15 mouse cellular contexts compared by ENCODE assay signal in the genomic region with DNA sequence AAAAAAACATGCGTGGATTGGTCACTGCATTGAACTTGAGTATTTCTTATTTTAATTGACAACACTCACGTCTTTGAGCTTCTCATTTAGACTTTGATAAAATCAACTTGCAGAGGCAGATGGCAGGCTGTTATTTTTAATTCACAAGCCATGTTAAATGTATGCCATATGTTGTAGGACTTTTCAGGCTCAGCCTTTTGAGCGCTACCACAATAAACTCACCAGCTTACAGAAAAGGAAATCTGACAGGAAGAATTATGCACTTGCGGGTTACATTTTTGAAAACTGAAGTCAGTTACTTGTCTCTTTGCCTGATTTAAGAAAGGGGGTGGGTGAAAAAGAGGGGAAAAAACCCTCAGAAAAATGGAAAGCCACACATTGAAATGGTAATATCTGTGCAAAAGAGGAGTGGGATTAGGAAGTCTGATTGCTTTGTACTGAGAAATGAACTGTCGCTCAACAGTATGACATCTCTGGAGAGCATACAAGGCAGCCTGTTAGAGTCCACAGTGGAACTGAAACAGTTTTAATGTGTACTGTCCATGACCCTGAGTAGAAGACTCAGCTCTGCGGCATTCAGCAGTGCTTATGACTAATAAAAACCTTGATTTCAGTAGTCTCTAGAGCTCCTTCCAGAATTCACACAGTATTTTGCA.
DNase-seq lines count a peak whose midpoint lies in the region; ATAC-seq and TF ChIP-seq lines count a peak whose summit lies in the region.
"Had no signal": no experiment of that assay in that cellular context is flagged by ENCODE, and none has a peak within 500 bp of the region (broad histone marks: within the 10 kb centered on the region; RNA-seq: fewer than 3 reads in every experiment).

No protein-coding gene starts in this region.

- no peak overlapping the region for H3K27ac ChIP-seq in lung, postnatal 0 days (ENCODE audit: low read length)
- H3K27ac ChIP-seq in intestine, embryonic 15.5 days: no peak overlapping the region
- no peak overlapping the region for H3K27ac ChIP-seq in neural tube, embryonic 15.5 days (replicated peaks)
- H3K27ac ChIP-seq: heart, embryonic 10.5 days; hindbrain, embryonic 13.5 days; limb, embryonic 13.5 days had no signal

- H3K9me3 ChIP-seq in lung, postnatal 0 days (ENCODE audit: low read length): no peaks in the 10 kb centered on the region
- no peaks in the 10 kb centered on the region for H3K9me3 ChIP-seq in intestine, embryonic 15.5 days
- H3K9me3 ChIP-seq in neural tube, embryonic 15.5 days (replicated peaks): no peaks in the 10 kb centered on the region
- H3K9me3 ChIP-seq: heart, embryonic 10.5 days; hindbrain, embryonic 13.5 days; limb, embryonic 13.5 days had no signal

- H3K9ac ChIP-seq in lung, postnatal 0 days (replicated peaks; ENCODE audit: low read depth): no peak overlapping the region
- no peak overlapping the region for H3K9ac ChIP-seq in intestine, embryonic 15.5 days
- H3K9ac ChIP-seq in neural tube, embryonic 15.5 days (replicated peaks): no peak overlapping the region
- H3K9ac ChIP-seq: hindbrain, embryonic 13.5 days; limb, embryonic 13.5 days; lung, embryonic 14.5 days had no signal

- TF ChIP-seq POLR2A in brain, embryonic 14.5 days (IDR thresholded peaks at IDR 0.05; ENCODE audit: borderline replicate concordance, extremely low read depth, insufficient read depth, insufficient read length, poor library complexity, severe bottlenecking): no peak

- no peak for TF ChIP-seq EP300 in lung, postnatal 0 days (IDR thresholded peaks at IDR 0.05)

- no peak for DNase-seq in frontal cortex, postnatal 25 days (ENCODE audit: low spot score in 2 of 2)
- peak; percentile 27 for DNase-seq in 3T3-L1 (ENCODE audit: low read depth, low spot score)
- peak; percentile 85 for DNase-seq in brain, embryonic 14.5 days (ENCODE audit: low read depth)
- peak; percentile 12 for DNase-seq in layer of hippocampus, adult 9-11 months
- no peak for DNase-seq in lung, postnatal 0 days (ENCODE audit: low spot score)
- DNase-seq: cerebellum, adult 9-10 months; kidney, postnatal 10 days; lung, embryonic 14.5 days; thymus, postnatal 25 days had no signal

- H3K36me3 ChIP-seq in lung, postnatal 0 days (ENCODE audit: insufficient read depth, low read length): no peaks in the 10 kb centered on the region
- H3K36me3 ChIP-seq in intestine, embryonic 15.5 days: no peaks in the 10 kb centered on the region
- H3K36me3 ChIP-seq in neural tube, embryonic 15.5 days: no peaks in the 10 kb centered on the region
- H3K36me3 ChIP-seq: heart, embryonic 10.5 days; hindbrain, embryonic 13.5 days; limb, embryonic 13.5 days had no signal

- H3K4me2 ChIP-seq in lung, postnatal 0 days (replicated peaks; ENCODE audit: low read depth, low read length): no peak overlapping the region
- no peak overlapping the region for H3K4me2 ChIP-seq in intestine, embryonic 15.5 days (replicated peaks)
- H3K4me2 ChIP-seq in neural tube, embryonic 15.5 days: no peak overlapping the region
- H3K4me2 ChIP-seq: hindbrain, embryonic 13.5 days; limb, embryonic 13.5 days; lung, embryonic 14.5 days had no signal

- peak; percentile 97 for ATAC-seq in frontal cortex, adult (ENCODE audit: low TSS enrichment)
- no peak for ATAC-seq in lung, postnatal 0 days
- no peak for ATAC-seq in intestine, embryonic 15.5 days
- no peak for ATAC-seq in neural tube, embryonic 15.5 days (ENCODE audit: low FRiP score)

- no peak overlapping the region for H3K4me3 ChIP-seq in lung, postnatal 0 days (ENCODE audit: low read depth, low read length)
- no peak overlapping the region for H3K4me3 ChIP-seq in intestine, embryonic 15.5 days (replicated peaks)
- H3K4me3 ChIP-seq in neural tube, embryonic 15.5 days (replicated peaks): no peak overlapping the region
- H3K4me3 ChIP-seq: heart, embryonic 10.5 days; hindbrain, embryonic 13.5 days; limb, embryonic 13.5 days had no signal

- no peaks in the 10 kb centered on the region for H3K27me3 ChIP-seq in lung, postnatal 0 days (replicated peaks; ENCODE audit: insufficient read depth, low read length)
- no peaks in the 10 kb centered on the region for H3K27me3 ChIP-seq in intestine, embryonic 15.5 days (replicated peaks)
- no peaks in the 10 kb centered on the region for H3K27me3 ChIP-seq in neural tube, embryonic 15.5 days (replicated peaks)
- H3K27me3 ChIP-seq: hindbrain, embryonic 13.5 days; limb, embryonic 13.5 days had no signal

- 75% methylated on average over 6 of the region's 6 CpGs for WGBS in lung, postnatal 0 days
- WGBS in intestine, embryonic 15.5 days: 86% methylated on average over 6 of the region's 6 CpGs
- WGBS in neural tube, embryonic 15.5 days: 75% methylated on average over 6 of the region's 6 CpGs

- no peaks in the 10 kb centered on the region for H3K4me1 ChIP-seq in lung, postnatal 0 days (ENCODE audit: insufficient read depth, low read depth, low read length)
- no peaks in the 10 kb centered on the region for H3K4me1 ChIP-seq in intestine, embryonic 15.5 days (replicated peaks)
- no peaks in the 10 kb centered on the region for H3K4me1 ChIP-seq in neural tube, embryonic 15.5 days
- H3K4me1 ChIP-seq: heart, embryonic 10.5 days; hindbrain, embryonic 13.5 days had no signal

- no peak for TF ChIP-seq CTCF in brain, embryonic 14.5 days (IDR thresholded peaks at IDR 0.05; ENCODE audit: borderline replicate concordance, extremely low read depth, insufficient read depth, insufficient read length)
- no peak for TF ChIP-seq CTCF in lung, postnatal 0 days (IDR thresholded peaks at IDR 0.05)

Comparison
In these comparisons a context has a peak if more than half of its experiments do, and no peak if none do; other contexts are left out.
1. DNase-seq: peak in 3T3-L1 (single experiment), brain, embryonic 14.5 days (single experiment) and layer of hippocampus, adult 9-11 months (single experiment); none in frontal cortex, postnatal 25 days (0 of 2) and lung, postnatal 0 days (single experiment).